Comparison of ENCODE assay signal across 10 mouse cellular contexts in genomic region chr14:25312814-25313426, GRCm38 (mm10).
DNase-seq lines count a peak whose midpoint lies in the region; ATAC-seq and TF ChIP-seq lines count a peak whose summit lies in the region.
"Had no signal": no experiment of that assay in that cellular context is flagged by ENCODE, and none has a peak within 500 bp of the region (broad histone marks: within the 10 kb centered on the region; RNA-seq: fewer than 3 reads in every experiment).

No protein-coding gene starts in this region.

- no peak for DNase-seq in hindbrain, embryonic 10.5 days (ENCODE audit: low spot score)
- peak; percentile 38 for DNase-seq in NIH3T3 (ENCODE audit: low read depth)
- peak; percentile 81 for DNase-seq in lung, postnatal 36 days
- DNase-seq in kidney, adult 9 months = no peak
- DNase-seq in retina, embryonic 14.5 days (ENCODE audit: low spot score) = no peak
- DNase-seq: thymus, adult 18-20 months had no signal

- ATAC-seq in hindbrain, embryonic 12.5 days (ENCODE audit: low FRiP score) = no peak

- TF ChIP-seq POLR2A in bone marrow macrophage, adult 2 months (IDR thresholded peaks at IDR 0.05; ENCODE audit: borderline replicate concordance, low read depth, low read length) = no peak

- TF ChIP-seq CTCF in bone marrow macrophage, adult 2 months (IDR thresholded peaks at IDR 0.05; ENCODE audit: low read depth, low read length) = no peak

- peaks cover 58% of the 10 kb centered on the region for H3K4me1 ChIP-seq in hindbrain, embryonic 10.5 days (replicated peaks)
- peaks cover 28% of the 10 kb centered on the region for H3K4me1 ChIP-seq in hindbrain, embryonic 12.5 days
- peaks cover 32% of the 10 kb centered on the region for H3K4me1 ChIP-seq in bone marrow macrophage, adult 2 months (ENCODE audit: control insufficient read depth, insufficient read depth, low read length)

- H3K27ac ChIP-seq in hindbrain, embryonic 10.5 days = peak overlapping the region; percentile 30
- no peak overlapping the region for H3K27ac ChIP-seq in hindbrain, embryonic 12.5 days
- H3K27ac ChIP-seq in bone marrow macrophage, adult 2 months (ENCODE audit: insufficient read depth, low read depth, low read length) = peak overlapping the region; percentile 22; the same call in 1 of the 2 replicates
- H3K27ac ChIP-seq: lung, embryonic 15.5 days; neural tube, embryonic 15.5 days had no signal

- WGBS in hindbrain, embryonic 10.5 days = 90% methylated on average over 6 of the region's 6 CpGs
- 91% methylated on average over 6 of the region's 6 CpGs for WGBS in hindbrain, embryonic 12.5 days

- H3K36me3 ChIP-seq in hindbrain, embryonic 10.5 days = no peaks in the 10 kb centered on the region
- H3K36me3 ChIP-seq in hindbrain, embryonic 12.5 days = no peaks in the 10 kb centered on the region
- H3K36me3 ChIP-seq: lung, embryonic 15.5 days; neural tube, embryonic 15.5 days had no signal

- no peak overlapping the region for H3K4me3 ChIP-seq in hindbrain, embryonic 10.5 days
- H3K4me3 ChIP-seq in hindbrain, embryonic 12.5 days = no peak overlapping the region
- no peak overlapping the region for H3K4me3 ChIP-seq in bone marrow macrophage, adult 2 months (ENCODE audit: insufficient read depth, low read length)
- H3K4me3 ChIP-seq: lung, embryonic 15.5 days; neural tube, embryonic 15.5 days had no signal

- H3K27me3 ChIP-seq in hindbrain, embryonic 10.5 days (ENCODE audit: insufficient read depth, poor library complexity, severe bottlenecking) = peaks cover 63% of the 10 kb centered on the region
- H3K27me3 ChIP-seq in hindbrain, embryonic 12.5 days = 0 out of 2 replicates have a peak, but pooled peaks cover 7% of the 10 kb centered on the region
- H3K27me3 ChIP-seq: lung, embryonic 15.5 days had no signal

- no peak overlapping the region for H3K4me2 ChIP-seq in hindbrain, embryonic 12.5 days (replicated peaks)
- H3K4me2 ChIP-seq: lung, embryonic 15.5 days; neural tube, embryonic 15.5 days had no signal

- no peak overlapping the region for H3K9ac ChIP-seq in hindbrain, embryonic 12.5 days
- H3K9ac ChIP-seq: lung, embryonic 15.5 days; neural tube, embryonic 15.5 days had no signal

- H3K9me3 ChIP-seq in hindbrain, embryonic 10.5 days = no peaks in the 10 kb centered on the region
- H3K9me3 ChIP-seq in hindbrain, embryonic 12.5 days (replicated peaks) = no peaks in the 10 kb centered on the region
- H3K9me3 ChIP-seq: lung, embryonic 15.5 days; neural tube, embryonic 15.5 days had no signal

Comparison
In these comparisons a context has a peak if more than half of its experiments do, and no peak if none do; other contexts are left out.
1. DNase-seq: peak in NIH3T3 (single experiment) and lung, postnatal 36 days (single experiment); none in hindbrain, embryonic 10.5 days (single experiment), kidney, adult 9 months (single experiment) and retina, embryonic 14.5 days (single experiment).